Mouse (Mus musculus): Measurements from ENCODE around the gene Nkx2-1. TPM values are rescaled to one million over a fixed set of nuclear protein-coding genes. Genes with fewer than 3 reads are reported as not detected.

Gene Nkx2-1
- polyA plus RNA-seq, 1 experiment from 2014 or later, result 0.06 TPM

DNA sequence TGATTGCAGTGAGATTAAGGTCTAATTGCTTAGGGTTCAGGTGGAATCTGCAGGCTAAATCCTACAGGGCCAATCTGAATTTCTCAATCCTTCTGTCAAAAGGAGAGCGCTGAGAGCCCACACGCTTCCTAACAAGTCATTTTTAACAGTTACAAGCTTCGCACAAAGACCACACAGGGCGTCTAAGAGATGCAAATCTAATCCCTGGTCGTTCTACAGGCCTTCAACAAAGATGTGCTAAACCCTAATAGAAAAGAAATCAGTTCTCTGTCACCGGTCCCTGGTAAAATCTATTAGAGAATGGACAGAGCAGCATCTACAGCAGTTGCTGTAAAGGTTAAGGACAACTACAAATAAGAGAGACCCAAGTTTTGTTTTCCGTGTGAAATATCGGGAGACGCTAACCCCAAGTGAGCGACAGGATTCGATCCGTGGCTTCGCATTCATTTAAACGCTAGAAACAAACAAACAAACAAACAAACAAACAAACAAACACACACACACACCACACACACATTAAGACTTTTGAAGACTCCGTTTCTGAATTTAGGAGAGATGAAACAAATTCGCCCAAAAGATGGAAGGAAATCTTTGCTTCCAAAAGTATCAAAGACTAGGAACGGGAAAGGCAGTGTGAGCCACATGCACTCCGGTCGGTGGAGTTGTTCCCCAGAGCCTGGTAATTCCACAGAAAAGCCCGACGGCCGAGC lies 16.2 kb downstream of the Nkx2-1 start:
- Histone ChIP-seq H3K27me3 (peaks cover 80% of the 10 kb centered on the region), H3K4me2 (no peak overlapping the region), H3K9me3 (no peaks in the 10 kb centered on the region), H3K4me3 (no peak overlapping the region), H3K27ac (replicated peaks) (no peak overlapping the region), H3K4me1 (replicated peaks) (no peaks in the 10 kb centered on the region), H3K9ac (no peak overlapping the region), H3K36me3 (no peaks in the 10 kb centered on the region)
- 1% methylated on average over 22 of the region's 22 CpGs for WGBS
- no peak for ATAC-seq (ENCODE audit: low FRiP score, low read depth)

DNA sequence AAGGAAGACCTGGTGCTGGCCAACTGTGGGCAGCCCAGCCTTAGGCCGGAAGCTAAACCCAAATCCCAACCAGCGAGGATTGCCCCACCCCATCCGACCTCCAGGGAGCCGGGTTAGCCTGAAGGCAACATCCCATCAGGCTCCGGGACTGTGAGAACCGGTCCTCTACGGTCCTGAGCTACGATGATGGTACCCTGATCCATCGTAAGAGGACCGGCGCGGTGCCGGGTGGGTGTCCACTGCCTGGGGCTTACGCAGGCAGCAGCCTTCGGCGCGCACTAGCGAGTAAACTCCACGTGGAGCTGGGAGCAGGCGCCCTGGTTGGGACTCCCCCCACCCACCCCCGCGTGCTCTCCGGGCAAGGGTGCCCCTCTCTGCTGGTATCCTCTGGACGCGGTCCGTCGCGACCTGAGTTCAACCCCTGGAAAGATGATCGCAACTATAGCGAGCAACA lies 16.9 kb downstream of the Nkx2-1 start:
- Histone ChIP-seq H3K27ac (replicated peaks) (no peak overlapping the region), H3K9ac (no peak overlapping the region), H3K27me3 (peaks cover 83% of the 10 kb centered on the region), H3K4me3 (no peak overlapping the region), H3K4me1 (replicated peaks) (no peaks in the 10 kb centered on the region), H3K36me3 (no peaks in the 10 kb centered on the region), H3K4me2 (no peak overlapping the region), H3K9me3 (no peaks in the 10 kb centered on the region)
- ATAC-seq (ENCODE audit: low FRiP score, low read depth), result 0 out of 2 replicates have a peak, but pooled peaks have one; percentile 8
- WGBS, result under 1% methylated on average over 30 of the region's 30 CpGs

DNA sequence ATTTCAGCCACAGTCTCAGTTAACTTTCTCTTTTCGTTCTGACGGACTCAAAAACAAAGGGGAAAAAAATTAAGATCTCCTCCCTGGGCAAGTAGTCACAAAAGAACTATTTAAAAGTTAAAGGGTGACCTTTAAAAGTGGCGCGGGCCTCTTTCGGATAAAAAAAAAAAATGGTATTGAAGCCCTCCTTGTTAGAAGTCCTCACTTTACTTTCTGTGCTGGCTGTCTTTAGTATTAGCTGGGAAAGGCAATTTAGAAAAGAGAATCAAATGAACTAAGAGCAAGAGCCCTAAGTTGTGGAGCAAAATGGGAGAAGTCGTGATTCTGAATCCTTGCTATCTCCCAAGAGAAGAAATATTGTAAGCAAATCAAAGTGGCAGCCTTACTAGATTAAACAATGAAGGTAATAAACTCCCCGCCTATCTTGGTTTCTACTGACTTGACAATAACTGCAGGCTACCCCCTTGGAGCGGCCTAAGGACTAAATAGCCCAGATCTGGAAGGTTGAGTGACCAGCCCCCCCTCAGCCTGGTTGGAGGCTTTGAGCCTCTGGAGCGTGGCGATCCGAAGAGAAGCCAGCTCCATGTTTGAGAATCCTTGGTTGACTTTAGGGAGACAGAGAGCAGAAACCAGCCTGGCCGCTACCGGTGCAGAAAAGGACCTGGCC lies 17.5 kb downstream of the Nkx2-1 start:
- WGBS, result 17% methylated on average over 13 of the region's 13 CpGs
- ATAC-seq (ENCODE audit: low FRiP score, low read depth), result no peak
- Histone ChIP-seq H3K4me1 (replicated peaks) (no peaks in the 10 kb centered on the region), H3K36me3 (no peaks in the 10 kb centered on the region), H3K9ac (no peak overlapping the region), H3K27me3 (peaks cover 83% of the 10 kb centered on the region), H3K4me3 (no peak overlapping the region), H3K4me2 (no peak overlapping the region), H3K9me3 (no peaks in the 10 kb centered on the region), H3K27ac (replicated peaks) (no peak overlapping the region)

- Histone ChIP-seq H3K4me3 (no peak overlapping the region), H3K9ac (no peak overlapping the region), H3K4me1 (replicated peaks) (no peaks in the 10 kb centered on the region), H3K4me2 (no peak overlapping the region), H3K36me3 (no peaks in the 10 kb centered on the region), H3K9me3 (no peaks in the 10 kb centered on the region), H3K27me3 (peaks cover 83% of the 10 kb centered on the region), H3K27ac (replicated peaks) (no peak overlapping the region)
- no peak for ATAC-seq (ENCODE audit: low FRiP score, low read depth)
- WGBS, result 60% methylated on average over 5 of the region's 5 CpGs
These were observed 18.5 kb downstream of the Nkx2-1 start for GRCm38 (mm10) chr12:56518221-56518620.

DNA sequence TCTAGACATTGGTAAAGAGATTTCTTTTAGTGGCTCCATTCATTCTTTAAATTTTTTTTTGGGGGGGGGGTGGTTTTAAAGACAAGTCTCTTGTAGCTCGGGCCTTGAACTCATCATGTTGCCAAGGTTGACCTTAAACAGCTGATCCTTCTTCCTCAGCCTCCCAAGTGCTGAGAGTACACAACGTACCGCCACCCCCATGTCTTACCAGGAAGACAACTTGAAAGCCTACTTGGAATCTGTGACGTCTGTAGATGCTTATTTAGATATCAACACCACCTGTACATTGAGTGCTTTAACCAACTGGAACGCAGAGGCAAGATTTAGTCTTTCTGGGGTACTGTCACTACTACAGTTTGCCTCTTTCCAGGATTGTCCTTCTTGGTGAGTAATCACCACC lies 21.9 kb downstream of the Nkx2-1 start:
- no peak overlapping the region for H3K4me2 ChIP-seq
- no peak overlapping the region for H3K4me3 ChIP-seq
- no peak overlapping the region for H3K27ac ChIP-seq (replicated peaks)
- H3K4me1 ChIP-seq (replicated peaks), result no peaks in the 10 kb centered on the region
- 95% methylated on average over 5 of the region's 5 CpGs for WGBS
- no peaks in the 10 kb centered on the region for H3K36me3 ChIP-seq
- no peak for ATAC-seq (ENCODE audit: low FRiP score, low read depth)
- peaks cover 89% of the 10 kb centered on the region for H3K27me3 ChIP-seq
- no peaks in the 10 kb centered on the region for H3K9me3 ChIP-seq
- H3K9ac ChIP-seq, result no peak overlapping the region

DNA sequence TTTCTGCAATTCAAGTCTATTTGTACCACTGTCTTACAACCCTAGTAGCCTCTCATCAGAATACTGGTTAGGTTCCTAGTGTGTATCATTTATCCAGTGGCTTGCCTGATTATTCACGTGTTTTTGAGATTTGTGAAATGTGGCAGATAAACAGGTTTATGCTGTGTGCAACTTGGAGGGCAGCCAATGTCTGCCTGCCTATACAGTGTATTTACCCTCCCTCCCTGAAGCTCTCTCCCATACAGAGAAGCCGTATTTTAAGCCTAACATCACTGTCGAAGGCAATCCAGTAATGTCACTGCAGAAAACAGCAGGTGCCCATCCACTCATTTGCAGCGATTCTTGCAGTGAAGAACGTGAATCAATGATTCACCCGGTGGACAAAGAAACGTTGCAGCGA lies 28.3 kb downstream of the Nkx2-1 start:
- no peak overlapping the region for H3K27ac ChIP-seq (replicated peaks)
- peaks cover 82% of the 10 kb centered on the region for H3K27me3 ChIP-seq
- H3K9ac ChIP-seq, result no peak overlapping the region
- H3K9me3 ChIP-seq, result no peaks in the 10 kb centered on the region
- ATAC-seq (ENCODE audit: low FRiP score, low read depth), result no peak
- no peaks in the 10 kb centered on the region for H3K4me1 ChIP-seq (replicated peaks)
- no peaks in the 10 kb centered on the region for H3K36me3 ChIP-seq
- WGBS, result 29% methylated on average over 8 of the region's 8 CpGs
- H3K4me3 ChIP-seq, result no peak overlapping the region
- no peak overlapping the region for H3K4me2 ChIP-seq

GRCm38 (mm10) chr12:56487046-56487445 lies 49.7 kb downstream of the Nkx2-1 start:
- Histone ChIP-seq H3K9ac (no peak overlapping the region), H3K27me3 (peaks cover 50% of the 10 kb centered on the region)

GRCm38 (mm10) chr12:56482606-56483005 lies 54.1 kb downstream of the Nkx2-1 start:
- Histone ChIP-seq H3K4me3 (no peak overlapping the region), H3K9me3 (no peaks in the 10 kb centered on the region), H3K27me3 (peaks cover 63% of the 10 kb centered on the region), H3K27ac (replicated peaks) (no peak overlapping the region), H3K4me1 (replicated peaks) (no peaks in the 10 kb centered on the region), H3K9ac (no peak overlapping the region), H3K4me2 (no peak overlapping the region), H3K36me3 (no peaks in the 10 kb centered on the region)
- no peak for ATAC-seq (ENCODE audit: low FRiP score, low read depth)
- WGBS, result 58% methylated on average over 10 of the region's 10 CpGs

More at GRCm38 (mm10) chr12:56487046-56487445, 49.7 kb downstream of the Nkx2-1 start:
- Histone ChIP-seq H3K4me2 (no peak overlapping the region), H3K36me3 (no peaks in the 10 kb centered on the region), H3K9me3 (no peaks in the 10 kb centered on the region), H3K4me3 (no peak overlapping the region), H3K4me1 (replicated peaks) (no peaks in the 10 kb centered on the region), H3K27ac (replicated peaks) (no peak overlapping the region)
- ATAC-seq (ENCODE audit: low FRiP score, low read depth), result no peak
- 44% methylated on average over 3 of the region's 3 CpGs for WGBS

Other genes with a start within 250 kb of the Nkx2-1 start
- 34.4 and 38.3 TPM in 2 replicates for gene Mbip, start 191.0 kb downstream of the Nkx2-1 start, polyA plus RNA-seq (2015; fragmentation: Nextera tagmentation; extraction: Ambion mirVana)
- 0.12 TPM in 1 of 2 replicates, not detected in the other for gene Nkx2-9, start 76.4 kb upstream of the Nkx2-1 start, polyA plus RNA-seq (2015; fragmentation: Nextera tagmentation; extraction: Ambion mirVana)
- not detected in 2 replicates for gene Pax9, start 154.9 kb upstream of the Nkx2-1 start, polyA plus RNA-seq (2015; fragmentation: Nextera tagmentation; extraction: Ambion mirVana)